Mouse (Mus musculus): ENCODE measurements at regions not wholly inside any gene's neighbourhood (a gene's known extent, or its start where the extent isn't known, plus 50 kb on each side); places are given as distances from the start of the nearest gene placed in this dataset.

- TF ChIP-seq CTCF (IDR thresholded peaks at IDR 0.05; ENCODE audit: borderline replicate concordance, insufficient read depth, low read length) (no peak), POLR2A (IDR thresholded peaks at IDR 0.05; ENCODE audit: low read depth, low read length) (no peak)
Observed at GRCm38 (mm10) chr8:103690438-103690837, 411.0 kb upstream of the Cdh5 start.
